Mouse (Mus musculus) lung, postnatal 0 days (tissue): ENCODE data around the gene Aurka. TPM values are rescaled to one million over a fixed set of nuclear protein-coding genes. Genes with fewer than 3 reads are reported as not detected.

Source experiments
- ATAC-seq: fragments of 200-750 bp; cut with Nextera tagmentation; 2 replicates; pipeline ENCODE4 v1.8.0; 2017; ENCODE audit warnings: moderate library complexity
- DNase-seq: peaks from one replicate; pipeline ENCODE4 v3.0.0-alpha.2; 2016; ENCODE audit warnings: low spot score
- H3K27ac ChIP-seq: fragments of 300-500 bp; sonication (generic); 2 replicates; pipeline ENCODE4 v1.5.1; 2014; ENCODE audit warnings: antibody characterized with exemption, mild to moderate bottlenecking, low read length, mixed read lengths
- H3K27me3 ChIP-seq: fragments of 300-500 bp; sonication (generic); replicated peaks from 2 replicates; pipeline ENCODE4 v1.6.1; 2014; ENCODE audit warnings: low read length, mixed read lengths; ENCODE audit not compliant: insufficient read depth
- H3K36me3 ChIP-seq: fragments of 300-500 bp; sonication (generic); 2 replicates; pipeline ENCODE4 v1.6.1; 2014; ENCODE audit warnings: low read length, mixed read lengths; ENCODE audit not compliant: insufficient read depth
- H3K4me1 ChIP-seq: fragments of 300-500 bp; sonication (generic); 2 replicates; pipeline ENCODE4 v1.6.1; 2014; ENCODE audit warnings: antibody characterized with exemption, low read depth, low read length, mixed read lengths; ENCODE audit not compliant: insufficient read depth
- H3K4me2 ChIP-seq: fragments of 300-500 bp; sonication (generic); replicated peaks from 2 replicates; pipeline ENCODE4 v1.6.1; 2014; ENCODE audit warnings: low read depth, mild to moderate bottlenecking, low read length, moderate library complexity, mixed read lengths
- H3K4me3 ChIP-seq: fragments of 300-500 bp; sonication (generic); 2 replicates; pipeline ENCODE4 v1.5.1; 2014; ENCODE audit warnings: low read depth, low read length
- H3K9ac ChIP-seq: fragments of 300-500 bp; sonication (generic); replicated peaks from 2 replicates; pipeline ENCODE4 v1.6.1; 2014; ENCODE audit warnings: low read depth, mild to moderate bottlenecking
- H3K9me3 ChIP-seq: fragments of 300-500 bp; sonication (generic); 2 replicates; pipeline ENCODE4 v1.6.1; 2016; ENCODE audit warnings: low read length, mixed read lengths
- CTCF ChIP-seq: IDR thresholded peaks from 2 replicates; pipeline ENCODE4 v1.5.1; 2016; ENCODE audit warnings: antibody characterized with exemption, mild to moderate bottlenecking
- EP300 ChIP-seq: IDR thresholded peaks from 2 replicates; pipeline ENCODE4 v1.6.1; 2016; ENCODE audit warnings: antibody characterized with exemption, mild to moderate bottlenecking, control low read depth
- WGBS: fragments of 180-500 bp; shearing (Covaris S2); extraction: QIAGEN DNeasy Blood & Tissue Kit; methylation state at CpG from one replicate; pipeline ENCODE4 v1.1.7; 2014; 5-methylcytosine and 5-hydroxymethylcytosine counted together
- polyA plus RNA-seq: library from polyadenylated mRNA; unstranded; fragments of >200 nt; fragmentation: Nextera tagmentation; extraction: Ambion mirVana; gene quantifications from 2 replicates; pipeline ENCODE4 v1.2.1, GENCODE M21; 2015

Aurka gene
- polyA plus RNA-seq, 1 experiment from 2014 or later: 6.3 TPM

DNA sequence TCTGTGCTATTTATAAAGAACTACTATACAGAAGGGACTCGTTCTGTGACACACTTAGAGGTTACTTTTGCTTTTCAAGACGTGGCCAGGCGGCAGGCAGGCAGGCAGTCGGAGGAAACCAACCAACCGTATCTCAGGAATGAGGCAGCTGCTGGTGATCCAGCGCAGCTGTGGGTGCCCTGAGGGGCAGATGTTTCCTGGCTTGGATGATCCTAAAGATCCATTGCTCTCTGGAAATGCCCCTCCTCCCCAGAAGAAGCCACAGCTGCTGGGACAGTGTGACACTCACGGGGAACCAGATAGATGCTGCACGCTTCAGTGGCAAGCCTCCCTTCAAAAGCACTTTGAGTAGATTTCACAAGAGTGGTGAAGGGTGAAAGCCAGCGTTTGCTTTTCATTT is 42.1 kb upstream of the Aurka start:
- Histone ChIP-seq H3K9ac (no peak overlapping the region), H3K36me3 (no peaks in the 10 kb centered on the region), H3K4me3 (no peak overlapping the region), H3K27me3 (no peaks in the 10 kb centered on the region), H3K4me1 (0 out of 2 replicates have a peak, but pooled peaks cover 3% of the 10 kb centered on the region), H3K4me2 (0 out of 2 replicates have a peak overlapping the region, but pooled peaks have one; percentile 17), H3K27ac (peak overlapping the region; percentile 80; the same call in 1 of the 2 replicates), H3K9me3 (no peaks in the 10 kb centered on the region)
- no peak for TF ChIP-seq CTCF
- peak; percentile 61 for TF ChIP-seq EP300
- 8% methylated on average over 9 of the region's 9 CpGs for whole genome bisulfite sequencing
- DNase-seq (peak; percentile 93), ATAC-seq (peak; percentile 79)

DNA sequence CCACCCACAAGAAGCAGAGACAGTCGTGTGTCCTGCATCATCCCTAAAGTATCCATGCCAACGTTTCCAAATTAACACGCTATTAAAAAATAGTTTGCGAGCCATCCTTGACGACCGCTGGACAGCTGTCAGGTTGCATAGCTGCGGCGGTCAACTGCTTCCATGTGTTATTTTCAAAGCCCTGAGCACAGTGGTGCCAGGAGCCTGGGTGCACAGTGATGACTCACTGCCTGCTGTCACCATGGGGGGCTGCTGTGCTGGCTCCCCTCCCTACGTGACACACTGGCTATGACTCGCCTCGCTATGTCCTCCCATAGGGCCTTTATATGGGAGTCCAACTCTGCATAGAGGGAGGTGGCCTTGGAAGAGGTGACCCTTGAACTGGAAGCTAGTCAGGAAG is 40.8 kb upstream of the Aurka start:
- Histone ChIP-seq H3K27ac (peak overlapping the region; percentile 79; the same call in 1 of the 2 replicates), H3K36me3 (no peaks in the 10 kb centered on the region), H3K9me3 (no peaks in the 10 kb centered on the region), H3K27me3 (no peaks in the 10 kb centered on the region), H3K9ac (no peak overlapping the region), H3K4me2 (no peak overlapping the region), H3K4me3 (no peak overlapping the region), H3K4me1 (0 out of 2 replicates have a peak, but pooled peaks cover 3% of the 10 kb centered on the region)
- TF ChIP-seq EP300: peak; percentile 55; the same call in 1 of the 2 replicates
- TF ChIP-seq CTCF: no peak
- WGBS: 50% methylated on average over 11 of the region's 11 CpGs
- ATAC-seq (peak; percentile 87), DNase-seq (peak; percentile 92)

DNA sequence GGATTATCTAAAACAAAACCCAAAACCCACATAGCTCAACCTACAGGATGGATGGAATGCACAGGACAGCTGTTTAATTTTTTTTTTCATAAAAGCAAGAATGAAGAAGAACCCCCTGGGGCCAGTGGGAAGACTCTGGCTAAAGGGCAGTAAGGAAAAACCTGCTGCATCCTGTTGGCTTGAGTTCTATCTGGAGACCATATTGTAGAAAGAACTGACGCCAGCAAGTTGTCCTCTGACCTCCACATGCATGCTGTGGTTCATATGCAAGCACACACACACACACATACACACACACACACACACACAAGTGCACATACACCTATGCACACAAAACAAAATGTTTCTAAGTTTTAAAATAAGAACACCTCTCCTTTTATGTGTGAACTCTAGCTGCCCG is 40.4 kb upstream of the Aurka start:
- Histone ChIP-seq H3K9me3 (no peaks in the 10 kb centered on the region), H3K4me2 (no peak overlapping the region), H3K4me3 (no peak overlapping the region), H3K9ac (no peak overlapping the region), H3K36me3 (no peaks in the 10 kb centered on the region), H3K4me1 (0 out of 2 replicates have a peak, but pooled peaks cover 3% of the 10 kb centered on the region), H3K27ac (no peak overlapping the region), H3K27me3 (no peaks in the 10 kb centered on the region)
- ATAC-seq: no peak
- WGBS: 49% methylated on average over 2 of the region's 2 CpGs
- DNase-seq: peak; percentile 59
- TF ChIP-seq CTCF (no peak), EP300 (no peak)

DNA sequence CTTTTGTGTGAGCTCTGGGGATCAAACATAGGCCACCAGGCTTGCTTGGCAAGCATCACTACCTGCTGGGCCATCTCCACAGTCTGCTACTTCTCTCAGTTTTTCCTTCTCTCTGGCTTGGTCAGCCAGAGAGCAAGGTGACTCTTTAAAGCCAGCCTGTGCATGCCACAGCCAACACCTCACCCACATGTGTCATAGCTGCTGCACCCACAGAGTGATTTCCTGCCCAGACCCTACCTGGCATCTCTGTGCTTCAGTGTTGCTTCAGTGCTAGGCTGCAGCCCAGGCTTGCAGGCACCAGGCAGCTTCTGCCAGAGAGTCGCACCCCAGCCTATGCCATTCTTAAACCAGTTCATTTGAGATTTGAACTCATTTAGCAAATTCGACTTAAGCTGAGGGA is 37.2 kb upstream of the Aurka start:
- DNase-seq (no peak), ATAC-seq (no peak)
- TF ChIP-seq EP300 (no peak), CTCF (no peak)
- Histone ChIP-seq H3K9ac (no peak overlapping the region), H3K4me3 (no peak overlapping the region), H3K36me3 (no peaks in the 10 kb centered on the region), H3K27me3 (no peaks in the 10 kb centered on the region), H3K9me3 (no peaks in the 10 kb centered on the region), H3K4me2 (no peak overlapping the region), H3K4me1 (no peaks in the 10 kb centered on the region), H3K27ac (no peak overlapping the region)
- 71% methylated on average over 2 of the region's 2 CpGs for WGBS

DNA sequence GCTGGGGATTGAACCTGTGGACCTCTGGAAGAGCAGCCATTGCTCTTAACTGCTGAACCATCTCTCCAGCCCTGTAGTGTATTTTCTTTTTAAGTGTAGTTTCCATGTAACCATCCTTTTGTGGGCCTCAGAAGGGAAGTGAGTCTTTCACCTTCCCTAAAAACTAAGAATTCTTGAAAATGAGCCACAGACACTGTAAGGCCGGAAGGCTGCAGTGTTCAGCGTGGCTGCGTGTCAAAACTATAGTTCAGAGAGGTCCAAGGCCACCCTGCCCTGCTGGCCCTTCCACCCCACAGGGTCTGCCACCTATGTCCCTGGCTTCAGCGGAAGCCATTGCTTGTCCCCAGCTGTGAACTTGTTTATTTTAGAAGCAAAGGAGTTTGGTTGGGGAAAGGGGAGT is 35.8 kb upstream of the Aurka start:
- 33% methylated on average over 4 of the region's 4 CpGs for WGBS

DNA sequence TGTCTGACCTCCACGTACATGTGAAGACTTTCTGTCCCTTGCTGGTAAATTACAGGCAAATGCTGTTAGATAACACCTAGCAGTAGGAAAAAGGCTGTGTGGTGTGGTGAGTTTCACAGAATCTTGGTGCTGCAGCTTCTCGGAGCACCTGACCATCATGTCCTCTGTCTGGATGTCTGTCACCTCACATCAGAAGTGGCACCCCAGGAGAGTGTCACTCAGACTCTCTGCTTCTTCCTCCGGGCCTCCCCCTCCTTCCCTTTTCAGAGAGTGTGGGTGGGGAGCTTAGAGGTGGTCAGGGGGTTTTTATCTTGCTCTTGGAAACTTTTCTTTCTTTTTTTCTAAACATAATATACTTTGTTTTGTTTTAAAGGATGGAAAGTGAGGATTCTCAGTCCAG is 34.7 kb upstream of the Aurka start:
- no peak overlapping the region for H3K27ac ChIP-seq
- H3K36me3 ChIP-seq: no peaks in the 10 kb centered on the region
- H3K4me2 ChIP-seq: no peak overlapping the region
- no peak for DNase-seq
- no peak for ATAC-seq
- WGBS: 50% methylated on average over 3 of the region's 3 CpGs
- no peak overlapping the region for H3K4me3 ChIP-seq
- H3K27me3 ChIP-seq: no peaks in the 10 kb centered on the region
- H3K4me1 ChIP-seq: peaks cover 7% of the 10 kb centered on the region; the same call in 1 of the 2 replicates
- no peaks in the 10 kb centered on the region for H3K9me3 ChIP-seq
- H3K9ac ChIP-seq: no peak overlapping the region
- no peak for TF ChIP-seq EP300
- no peak for TF ChIP-seq CTCF

More for the DNA sequence above, 35.8 kb upstream of the Aurka start:
- Histone ChIP-seq H3K4me2 (no peak overlapping the region), H3K27me3 (no peaks in the 10 kb centered on the region), H3K27ac (no peak overlapping the region), H3K9ac (no peak overlapping the region), H3K4me3 (no peak overlapping the region), H3K36me3 (no peaks in the 10 kb centered on the region), H3K9me3 (no peaks in the 10 kb centered on the region), H3K4me1 (peaks cover 5% of the 10 kb centered on the region; the same call in 1 of the 2 replicates)
- DNase-seq (no peak), ATAC-seq (no peak)
- no peak for TF ChIP-seq EP300
- TF ChIP-seq CTCF: no peak

DNA sequence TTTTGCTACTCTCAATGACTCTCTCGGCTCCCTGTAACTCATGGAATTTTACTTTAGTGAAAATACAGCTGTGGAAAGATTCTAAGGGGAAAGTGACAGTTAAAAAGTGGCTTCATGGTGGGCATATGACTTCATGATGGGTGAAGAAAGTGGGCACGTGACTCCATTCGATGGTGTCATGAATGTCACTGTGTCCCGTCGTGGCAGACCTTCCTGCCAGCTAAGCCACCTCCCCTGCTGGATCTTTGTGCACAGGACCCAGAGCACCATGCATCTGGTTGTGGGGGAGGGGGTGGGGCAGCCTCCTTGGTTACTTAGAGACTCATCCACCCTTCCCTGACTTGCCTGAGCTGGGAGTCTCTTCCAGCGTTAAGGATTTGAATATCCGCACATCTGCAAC is 33.9 kb upstream of the Aurka start:
- no peaks in the 10 kb centered on the region for H3K9me3 ChIP-seq
- no peak overlapping the region for H3K4me2 ChIP-seq
- no peaks in the 10 kb centered on the region for H3K36me3 ChIP-seq
- H3K27ac ChIP-seq: no peak overlapping the region
- H3K27me3 ChIP-seq: no peaks in the 10 kb centered on the region
- H3K4me3 ChIP-seq: no peak overlapping the region
- DNase-seq (no peak), ATAC-seq (no peak)
- no peak for TF ChIP-seq EP300
- no peak for TF ChIP-seq CTCF
- WGBS: 57% methylated on average over 7 of the region's 7 CpGs
- peaks cover 8% of the 10 kb centered on the region; the same call in 1 of the 2 replicates for H3K4me1 ChIP-seq
- H3K9ac ChIP-seq: no peak overlapping the region
